Mouse (Mus musculus): Measurements from ENCODE around the gene Map3k9.

Gene Map3k9

GRCm38 (mm10) chr12:81781105-81781909 lies at the start of gene Map3k9:
Gene Map3k9 (minus strand): TSS chr12:81781175.
- peak; percentile 96 for DNase-seq (ENCODE audit: extremely low spot score, low spot score)

GRCm38 (mm10) chr12:81828355-81828754 lies 47.4 kb upstream of the Map3k9 start:
- no peak for DNase-seq (ENCODE audit: extremely low spot score, low spot score)

GRCm38 (mm10) chr12:81822778-81823480 lies 42.0 kb upstream of the Map3k9 start:
- DNase-seq (ENCODE audit: extremely low spot score, low spot score), result no peak

GRCm38 (mm10) chr12:81822176-81822575 lies 41.2 kb upstream of the Map3k9 start:
- no peak for DNase-seq (ENCODE audit: extremely low spot score, low spot score)

- DNase-seq (ENCODE audit: extremely low spot score, low spot score), result no peak
Measured at GRCm38 (mm10) chr12:81820700-81821099, 39.7 kb upstream of the Map3k9 start.

- DNase-seq (ENCODE audit: extremely low spot score, low spot score), result no peak
Measured at GRCm38 (mm10) chr12:81817126-81817505, 36.1 kb upstream of the Map3k9 start.

- no peak for DNase-seq (ENCODE audit: extremely low spot score, low spot score)
Measured at GRCm38 (mm10) chr12:81816330-81817125, 35.6 kb upstream of the Map3k9 start.

GRCm38 (mm10) chr12:81814742-81815141 lies 33.8 kb upstream of the Map3k9 start:
- DNase-seq (ENCODE audit: extremely low spot score, low spot score), result no peak

GRCm38 (mm10) chr12:81810417-81810816 lies 29.4 kb upstream of the Map3k9 start:
- DNase-seq (ENCODE audit: extremely low spot score, low spot score), result no peak

- no peak for DNase-seq (ENCODE audit: extremely low spot score, low spot score)
Measured at GRCm38 (mm10) chr12:81808596-81808995, 27.6 kb upstream of the Map3k9 start.

- no peak for DNase-seq (ENCODE audit: extremely low spot score, low spot score)
Measured at GRCm38 (mm10) chr12:81807953-81808352, 27.0 kb upstream of the Map3k9 start.

- no peak for DNase-seq (ENCODE audit: extremely low spot score, low spot score)
Measured at GRCm38 (mm10) chr12:81807529-81807837, 26.5 kb upstream of the Map3k9 start.

GRCm38 (mm10) chr12:81806759-81807528 lies 26.0 kb upstream of the Map3k9 start:
- peak; percentile 56 for DNase-seq (ENCODE audit: extremely low spot score, low spot score)

- no peak for DNase-seq (ENCODE audit: extremely low spot score, low spot score)
Measured at GRCm38 (mm10) chr12:81806114-81806513, 25.1 kb upstream of the Map3k9 start.

- no peak for DNase-seq (ENCODE audit: extremely low spot score, low spot score)
Measured at GRCm38 (mm10) chr12:81803803-81804202, 22.8 kb upstream of the Map3k9 start.

- no peak for DNase-seq (ENCODE audit: extremely low spot score, low spot score)
Measured at GRCm38 (mm10) chr12:81803016-81803415, 22.0 kb upstream of the Map3k9 start.

- no peak for DNase-seq (ENCODE audit: extremely low spot score, low spot score)
Measured at GRCm38 (mm10) chr12:81801134-81801533, 20.2 kb upstream of the Map3k9 start.

GRCm38 (mm10) chr12:81796541-81796940 lies 15.6 kb upstream of the Map3k9 start:
- DNase-seq (ENCODE audit: extremely low spot score, low spot score), result peak; percentile 89

GRCm38 (mm10) chr12:81792511-81793218 lies 11.7 kb upstream of the Map3k9 start:
- DNase-seq (ENCODE audit: extremely low spot score, low spot score), result no peak

GRCm38 (mm10) chr12:81789499-81789898 lies 8.5 kb upstream of the Map3k9 start:
- no peak for DNase-seq (ENCODE audit: extremely low spot score, low spot score)

GRCm38 (mm10) chr12:81788672-81789084 lies 7.7 kb upstream of the Map3k9 start:
- peak; percentile 94 for DNase-seq (ENCODE audit: extremely low spot score, low spot score)

Data from neural tube, embryonic 10.5 days (tissue).